In genomic region chr10:36554941-36555888, GRCm38 (mm10) we compare ENCODE assay signal across 21 mouse cellular contexts. TPM values are rescaled to one million over a fixed set of nuclear protein-coding genes. Genes with fewer than 3 reads are reported as not detected.
DNase-seq lines count a peak whose midpoint lies in the region; ATAC-seq lines count a peak whose summit lies in the region.
"Had no signal": no experiment of that assay in that cellular context is flagged by ENCODE, and none has a peak within 500 bp of the region (broad histone marks: within the 10 kb centered on the region; RNA-seq: fewer than 3 reads in every experiment).

No protein-coding gene starts in this region.

- H3K9me3 ChIP-seq in forebrain, embryonic 15.5 days, result no peaks in the 10 kb centered on the region
- no peaks in the 10 kb centered on the region for H3K9me3 ChIP-seq in intestine, embryonic 15.5 days
- no peaks in the 10 kb centered on the region for H3K9me3 ChIP-seq in neural tube, embryonic 14.5 days (ENCODE audit: control insufficient read depth, low read length)
- H3K9me3 ChIP-seq: heart, embryonic 10.5 days; lung, embryonic 15.5 days had no signal

- WGBS in forebrain, embryonic 15.5 days, result 40% methylated on average over 6 of the region's 6 CpGs
- WGBS in intestine, embryonic 15.5 days, result 44% methylated on average over 6 of the region's 6 CpGs
- 50% methylated on average over 6 of the region's 6 CpGs for WGBS in neural tube, embryonic 14.5 days

- H3K27me3 ChIP-seq in forebrain, embryonic 15.5 days, result no peaks in the 10 kb centered on the region
- H3K27me3 ChIP-seq in intestine, embryonic 15.5 days (replicated peaks), result no peaks in the 10 kb centered on the region
- H3K27me3 ChIP-seq in neural tube, embryonic 14.5 days (ENCODE audit: control insufficient read depth, insufficient read depth, low read length), result no peaks in the 10 kb centered on the region
- H3K27me3 ChIP-seq: CH12.LX; lung, embryonic 15.5 days had no signal

- intact Hi-C loops in heart, postnatal 10 days (cut with DNase I), result no loop called here

- no peak overlapping the region for H3K4me2 ChIP-seq in forebrain, embryonic 15.5 days (replicated peaks)
- no peak overlapping the region for H3K4me2 ChIP-seq in intestine, embryonic 15.5 days (replicated peaks)
- no peak overlapping the region for H3K4me2 ChIP-seq in neural tube, embryonic 14.5 days (ENCODE audit: low read depth, low read length)
- H3K4me2 ChIP-seq: lung, embryonic 15.5 days had no signal

- H3K27ac ChIP-seq in forebrain, embryonic 15.5 days (replicated peaks), result no peak overlapping the region
- H3K27ac ChIP-seq in intestine, embryonic 15.5 days, result peak overlapping the region; percentile 5; the same call in 1 of the 2 replicates
- no peak overlapping the region for H3K27ac ChIP-seq in neural tube, embryonic 14.5 days (ENCODE audit: low read depth, low read length)
- H3K27ac ChIP-seq: heart, embryonic 10.5 days; lung, embryonic 15.5 days had no signal

- ATAC-seq in forebrain, embryonic 15.5 days (replicated peaks), result peak; percentile 74
- peak; percentile 98 for ATAC-seq in intestine, embryonic 15.5 days
- ATAC-seq in neural tube, embryonic 14.5 days (ENCODE audit: low read depth), result peak; percentile 50; the same call in 1 of the 2 replicates
- ATAC-seq: activated CD4-positive, CD25-positive, alpha-beta regulatory T cell, adult 4 months had no signal

- DNase-seq in adrenal gland, adult 2 months, result peak; percentile 2
- DNase-seq in adrenal gland, adult (ENCODE audit: inconsistent age in 2 of 2, low spot score in 1 of 2), result no peak
- DNase-seq in right cerebral cortex, postnatal 10 days (ENCODE audit: low spot score in 2 of 2), result no peak
- no peak for DNase-seq in spleen, postnatal 4 days (ENCODE audit: low spot score in 2 of 2)
- no peak for DNase-seq in heart, postnatal 10 days
- DNase-seq: cerebellum, adult 8-10 months; embryo, embryonic 11 days; gastrocnemius, postnatal 14 days; kidney, postnatal 10 days; layer of hippocampus, adult 9-11 months; liver; right cerebral cortex, postnatal 14 days had no signal

- H3K4me1 ChIP-seq in forebrain, embryonic 15.5 days, result 0 out of 2 replicates have a peak, but pooled peaks cover 6% of the 10 kb centered on the region
- no peaks in the 10 kb centered on the region for H3K4me1 ChIP-seq in intestine, embryonic 15.5 days (replicated peaks)
- H3K4me1 ChIP-seq in neural tube, embryonic 14.5 days (ENCODE audit: control insufficient read depth, insufficient read depth, low read length), result 0 out of 2 replicates have a peak, but pooled peaks cover 5% of the 10 kb centered on the region
- H3K4me1 ChIP-seq: lung, embryonic 15.5 days had no signal

- no peaks in the 10 kb centered on the region for H3K36me3 ChIP-seq in forebrain, embryonic 15.5 days
- no peaks in the 10 kb centered on the region for H3K36me3 ChIP-seq in intestine, embryonic 15.5 days
- H3K36me3 ChIP-seq in neural tube, embryonic 14.5 days (ENCODE audit: control insufficient read depth, insufficient read depth, low read length), result no peaks in the 10 kb centered on the region
- H3K36me3 ChIP-seq: heart, embryonic 10.5 days; lung, embryonic 15.5 days had no signal

- no peak overlapping the region for H3K4me3 ChIP-seq in forebrain, embryonic 15.5 days
- H3K4me3 ChIP-seq in intestine, embryonic 15.5 days (replicated peaks), result no peak overlapping the region
- no peak overlapping the region for H3K4me3 ChIP-seq in neural tube, embryonic 14.5 days (ENCODE audit: low read depth, low read length)
- H3K4me3 ChIP-seq: heart, embryonic 10.5 days; lung, embryonic 15.5 days had no signal

- H3K9ac ChIP-seq in forebrain, embryonic 15.5 days (replicated peaks), result no peak overlapping the region
- H3K9ac ChIP-seq in intestine, embryonic 15.5 days, result no peak overlapping the region
- H3K9ac ChIP-seq in neural tube, embryonic 14.5 days (replicated peaks; ENCODE audit: low read depth, low read length), result no peak overlapping the region
- H3K9ac ChIP-seq: lung, embryonic 15.5 days had no signal

RNA-seq across cellular contexts. Expression of gene Hs3st5, which starts 48.6 kb away (rescaled TPM):
- total RNA-seq in adrenal gland, adult 2 months (2021), result under 1 TPM; 0.32 to 0.66 TPM
- polyA plus RNA-seq in adrenal gland, adult 2 months (2012; rRNA removed), result 0.39 and 0.83 TPM in 2 replicates
- polyA plus RNA-seq in forebrain, embryonic 15.5 days (2015; fragmentation: Nextera tagmentation; extraction: Ambion mirVana), result 7.4 and 9.9 TPM in 2 replicates
- 1.0 and 1.1 TPM in 2 replicates for polyA plus RNA-seq in intestine, embryonic 15.5 days (2015; fragmentation: Nextera tagmentation; extraction: Ambion mirVana)
- 54.8 and 61.2 TPM in 2 replicates for polyA plus RNA-seq in neural tube, embryonic 14.5 days (2014; fragmentation: Nextera tagmentation; extraction: Ambion mirVana)
- 1 to 10 TPM; 1.4 to 1.5 TPM for total RNA-seq in heart, postnatal 10 days (2021)
- total RNA-seq: CH12.LX; megakaryocyte, adult 5-6 weeks; neutrophil, adult 5-6 weeks had no signal
- polyA plus RNA-seq: activated CD4-positive, CD25-positive, alpha-beta regulatory T cell, adult 4 months had no signal
